Mouse (Mus musculus) lung, postnatal 36 days (tissue): Measurements from ENCODE around the gene Stox2.
A peak's percentile ranks its signal among the peaks of the same experiment; 100 is the strongest.

Source experiments
- DNase-seq: peaks from one replicate; pipeline ENCODE4 v3.0.0; 2022; ENCODE audit warnings: mixed read lengths

Gene Stox2

GRCm38 (mm10) chr8:47351914-47352701 lies 94.1 kb downstream of the Stox2 start:
- DNase-seq = peak; percentile 48

- no peak for DNase-seq
Observed at GRCm38 (mm10) chr8:47349082-47349481, 97.1 kb downstream of the Stox2 start.

GRCm38 (mm10) chr8:47347809-47348208 lies 98.4 kb downstream of the Stox2 start:
- no peak for DNase-seq

- DNase-seq = no peak
Observed at GRCm38 (mm10) chr8:47345772-47346103, 100.4 kb downstream of the Stox2 start.

GRCm38 (mm10) chr8:47345085-47345771 lies 100.9 kb downstream of the Stox2 start:
- peak; percentile 22 for DNase-seq

GRCm38 (mm10) chr8:47341474-47341873 lies 104.7 kb downstream of the Stox2 start:
- no peak for DNase-seq

GRCm38 (mm10) chr8:47338691-47339323 lies 107.4 kb downstream of the Stox2 start:
- DNase-seq = no peak

- no peak for DNase-seq
Observed at GRCm38 (mm10) chr8:47336433-47336832, 109.7 kb downstream of the Stox2 start.

- DNase-seq = no peak
Observed at GRCm38 (mm10) chr8:47335940-47336339, 110.2 kb downstream of the Stox2 start.

GRCm38 (mm10) chr8:47334223-47334757 lies 111.9 kb downstream of the Stox2 start:
- DNase-seq = peak; percentile 65

GRCm38 (mm10) chr8:47332941-47333340 lies 113.2 kb downstream of the Stox2 start:
- no peak for DNase-seq

GRCm38 (mm10) chr8:47330982-47331381 lies 115.2 kb downstream of the Stox2 start:
- DNase-seq = no peak

GRCm38 (mm10) chr8:47326348-47326747 lies 119.8 kb downstream of the Stox2 start:
- no peak for DNase-seq

GRCm38 (mm10) chr8:47324117-47324820 lies 121.9 kb downstream of the Stox2 start:
- DNase-seq = no peak

- DNase-seq = no peak
Observed at GRCm38 (mm10) chr8:47321282-47321681, 124.9 kb downstream of the Stox2 start.

- DNase-seq = no peak
Observed at GRCm38 (mm10) chr8:47320707-47321106, 125.5 kb downstream of the Stox2 start.

GRCm38 (mm10) chr8:47318468-47318867 lies 127.7 kb downstream of the Stox2 start:
- no peak for DNase-seq

GRCm38 (mm10) chr8:47308176-47308575 lies 138.0 kb downstream of the Stox2 start:
- DNase-seq = no peak

- DNase-seq = no peak
Observed at GRCm38 (mm10) chr8:47306372-47306771, 139.8 kb downstream of the Stox2 start.

- DNase-seq = no peak
Observed at GRCm38 (mm10) chr8:47305880-47306279, 140.3 kb downstream of the Stox2 start.

GRCm38 (mm10) chr8:47298460-47298859 lies 147.7 kb downstream of the Stox2 start:
- no peak for DNase-seq

- no peak for DNase-seq
Observed at GRCm38 (mm10) chr8:47289641-47290040, 156.5 kb downstream of the Stox2 start.
